Mouse (Mus musculus) adrenal gland, postnatal 10 days (tissue): Measurements from ENCODE around the gene Cox18. TPM values are rescaled to one million over a fixed set of nuclear protein-coding genes. Genes with fewer than 3 reads are reported as not detected.
"Not testable (repeated sequence)": the region's sequence is repeated elsewhere in the genome, so short reads cannot be mapped to it uniquely, and the experiment has no call there.

Experiments used
- DNase-seq: peaks from one replicate; pipeline ENCODE4 v3.0.0; 2021; ENCODE audit warnings: mixed read lengths
- long read RNA-seq, 2 experiments: library from polyadenylated mRNA; stranded (forward); transcript quantifications; one replicate each; pipeline ENCODE4 v2.0.0; 2021
- total RNA-seq, 2 experiments: library from RNA; stranded (reverse); gene quantifications; 2 replicates each; pipeline ENCODE4 v1.2.3; 2021

Gene Cox18
- 10 to 100 TPM; 20.7 to 34.6 TPM for total RNA-seq
- long read RNA-seq, experiment 1, transcript Cox18-201 (6 exons, 1,333 nt), result major isoform, 16 of 50 reads
- long read RNA-seq, experiment 1, transcript Cox18-202 (6 exons, 1,307 nt), result minor isoform, 15 of 50 reads
- long read RNA-seq, experiment 1, partial matches to known transcripts, result 0 of 50 reads
- long read RNA-seq, experiment 1, other reads (novel, unspliced or antisense), result 16 of 50 reads
- long read RNA-seq, experiment 2, transcript Cox18-202 (6 exons, 1,307 nt), result major isoform, 7 of 23 reads
- long read RNA-seq, experiment 2, transcript Cox18-201 (6 exons, 1,333 nt), result major isoform, 7 of 23 reads
- long read RNA-seq, experiment 2, partial matches to known transcripts, result 0 of 23 reads
- long read RNA-seq, experiment 2, other reads (novel, unspliced or antisense), result 9 of 23 reads

DNA sequence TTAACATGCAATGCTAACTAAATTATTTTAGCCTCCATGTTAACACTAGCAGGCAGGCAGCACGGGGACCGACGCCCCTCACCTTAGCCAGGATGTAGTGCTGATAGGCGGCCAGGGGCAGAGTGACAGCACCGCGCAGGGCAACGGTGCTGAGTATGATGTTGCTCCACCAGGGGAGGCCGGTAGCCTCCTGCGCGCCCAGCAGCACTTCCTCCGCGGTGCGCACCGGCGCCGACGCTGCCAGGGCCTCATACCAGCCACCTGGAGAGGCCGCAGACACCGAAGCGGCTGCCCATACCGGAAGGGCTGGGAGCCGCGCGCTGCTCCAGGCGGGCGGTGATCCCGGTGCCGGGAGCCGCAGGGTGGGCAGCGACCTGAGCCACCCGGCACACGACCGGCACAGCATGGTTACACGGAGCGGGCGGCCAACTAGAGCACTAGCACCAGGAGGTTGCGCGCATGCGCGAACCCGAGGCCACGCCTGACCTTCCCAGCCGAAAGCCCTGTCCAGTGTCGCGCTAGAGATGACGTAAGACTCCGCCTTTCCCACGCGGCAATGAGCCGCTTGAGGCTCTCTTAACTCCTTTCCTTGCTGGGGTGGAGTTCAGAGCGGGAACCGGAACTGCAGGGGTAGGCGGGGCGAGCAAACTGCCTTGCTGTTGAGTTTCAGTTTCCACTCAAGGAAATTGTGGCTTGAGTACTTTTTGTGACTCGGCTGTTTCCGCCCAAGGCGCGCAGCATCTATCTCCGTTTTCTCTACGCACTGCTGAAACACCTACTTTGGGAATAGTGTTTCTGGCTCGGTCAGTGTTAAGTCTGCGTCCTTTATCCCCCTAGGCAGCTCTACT is at the start of gene Cox18:
Cox18 (minus strand) TSS at position 468 of the 848 bp plus-strand sequence.
- peak; percentile 99 for DNase-seq

DNA sequence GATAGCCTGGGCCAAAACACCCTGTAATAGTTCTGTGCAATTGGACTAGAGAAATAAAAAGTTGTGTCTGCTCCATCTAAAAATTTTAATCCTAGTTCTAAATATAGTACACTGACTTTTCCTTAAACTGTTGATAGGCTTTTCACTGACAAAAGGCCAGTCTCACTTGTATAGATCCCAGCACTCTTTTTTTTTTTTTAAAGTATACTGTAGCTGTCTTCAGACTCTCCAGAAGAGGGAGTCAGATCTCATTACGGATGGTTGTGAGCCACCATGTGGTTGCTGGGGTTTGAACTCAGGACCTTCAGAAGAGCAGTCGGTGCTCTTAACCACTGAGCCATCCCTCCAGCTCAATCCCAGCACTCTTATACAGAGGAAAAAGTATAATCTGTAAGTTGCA is 38.4 kb upstream of the Cox18 start:
- DNase-seq, result not testable (repeated sequence)

DNA sequence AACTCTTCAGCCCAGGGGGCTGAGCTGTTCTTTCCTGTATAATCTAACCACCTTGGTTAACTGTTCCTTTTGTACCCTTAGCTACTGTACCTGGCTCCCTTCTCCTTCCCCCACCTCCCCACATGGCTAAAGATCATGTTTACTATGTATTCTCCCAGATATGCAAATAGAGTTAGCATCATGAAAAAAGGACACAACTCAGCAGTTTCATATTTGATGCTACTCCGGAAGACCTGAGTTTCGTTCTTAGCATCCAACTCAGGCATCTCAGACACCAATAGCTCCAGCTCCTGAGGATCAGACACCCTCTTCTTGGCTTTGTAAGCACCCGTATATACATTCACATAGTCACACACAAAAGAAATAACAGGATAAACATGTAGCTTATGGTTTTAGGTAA is 33.2 kb upstream of the Cox18 start:
- DNase-seq, result no peak

DNA sequence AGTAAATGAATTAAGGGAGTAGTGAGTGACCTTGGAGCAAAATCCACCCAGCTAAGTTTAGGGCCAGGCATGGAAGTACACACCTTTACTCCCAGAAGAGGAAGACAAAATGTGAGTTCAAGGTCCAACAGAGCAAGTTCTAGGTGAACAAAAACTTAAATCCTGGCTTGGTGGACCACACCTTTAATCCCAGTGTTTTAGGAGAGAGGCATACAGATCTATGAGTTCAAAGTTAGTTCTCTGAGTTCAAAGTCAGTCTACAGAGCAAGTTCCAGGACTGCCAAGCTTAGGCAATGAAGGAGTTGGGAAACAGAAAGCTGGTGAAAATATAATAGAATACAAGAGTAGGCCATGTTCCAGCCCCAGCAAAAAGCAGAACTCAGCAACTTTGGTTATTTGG is 23.7 kb upstream of the Cox18 start:
- DNase-seq, result no peak

DNA sequence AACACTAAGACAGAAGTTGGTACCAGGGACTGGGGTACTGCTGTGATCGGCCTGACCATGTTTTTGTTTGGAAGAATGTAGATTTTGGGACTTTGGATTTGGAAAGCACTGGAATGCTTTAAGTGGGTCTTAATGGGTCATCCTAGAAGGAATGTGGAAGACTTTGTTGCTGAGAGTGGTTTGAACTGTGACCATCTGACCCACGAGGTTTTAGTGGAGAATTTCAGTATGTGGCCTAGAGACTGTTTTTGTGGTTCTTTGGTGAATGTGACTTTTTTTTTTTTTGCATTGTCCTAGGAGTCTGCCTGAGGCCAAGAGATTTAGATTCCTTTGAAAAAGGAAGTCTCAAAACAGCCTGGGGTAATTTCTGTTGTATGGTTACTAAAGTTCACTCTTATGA is 23.2 kb upstream of the Cox18 start:
- no peak for DNase-seq

DNA sequence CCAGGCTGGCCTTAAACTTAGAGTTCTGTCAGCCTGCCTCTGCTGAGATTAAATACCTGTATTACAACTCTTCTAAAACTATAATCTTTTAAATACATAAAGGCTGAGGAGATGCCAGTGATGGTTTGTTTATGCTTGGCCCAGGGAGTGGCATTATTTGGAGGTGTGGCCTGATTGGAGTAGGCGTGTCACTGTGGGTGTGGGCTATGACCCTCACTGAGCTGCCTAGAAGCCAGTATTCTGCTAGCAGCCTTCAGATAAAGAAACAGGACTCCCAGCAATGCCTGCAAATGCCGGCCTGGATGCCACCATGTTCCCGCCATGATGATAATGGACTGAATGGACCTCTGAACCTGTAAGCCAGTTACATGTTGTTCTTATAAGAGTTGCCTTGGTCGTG is 22.8 kb upstream of the Cox18 start:
- no peak for DNase-seq

DNA sequence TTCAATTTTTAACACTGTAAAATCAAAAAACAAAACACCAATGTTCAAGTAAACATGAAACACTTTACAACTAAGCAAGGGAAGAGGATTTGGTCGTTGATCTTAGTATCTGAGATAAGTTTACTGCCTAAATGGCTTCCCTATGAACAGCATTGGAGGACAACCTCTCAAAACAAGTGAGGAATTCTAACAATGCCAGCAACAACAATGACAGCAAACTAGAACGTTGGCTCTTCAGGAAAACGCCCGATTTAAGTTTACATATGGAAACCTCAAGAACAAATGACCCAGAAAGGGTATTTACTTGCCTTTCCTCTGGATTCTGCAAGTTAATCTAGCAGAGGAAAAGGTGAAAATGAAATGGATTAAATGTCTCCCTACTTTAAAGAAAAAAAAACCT is 21.6 kb upstream of the Cox18 start:
- no peak for DNase-seq

DNA sequence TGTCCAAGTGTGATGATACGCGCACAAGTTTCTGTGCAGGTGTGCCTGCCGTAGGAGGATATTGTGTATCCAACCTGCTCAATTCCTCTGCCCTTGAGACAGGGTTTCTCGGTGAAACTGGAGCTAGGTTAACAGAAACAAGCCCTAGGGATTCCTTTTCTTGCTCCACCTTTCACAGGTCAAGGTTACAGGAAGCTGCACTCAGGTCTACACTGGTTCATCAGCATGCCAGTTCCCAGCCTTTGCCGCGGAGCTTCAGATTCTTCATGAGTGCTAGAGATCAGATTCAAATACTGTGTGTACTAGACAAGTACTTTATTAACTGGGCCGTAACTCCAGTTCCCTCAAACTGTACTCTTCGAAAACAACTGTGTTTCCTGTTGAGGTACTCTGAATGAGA is 11.4 kb upstream of the Cox18 start:
- DNase-seq, result no peak

DNA sequence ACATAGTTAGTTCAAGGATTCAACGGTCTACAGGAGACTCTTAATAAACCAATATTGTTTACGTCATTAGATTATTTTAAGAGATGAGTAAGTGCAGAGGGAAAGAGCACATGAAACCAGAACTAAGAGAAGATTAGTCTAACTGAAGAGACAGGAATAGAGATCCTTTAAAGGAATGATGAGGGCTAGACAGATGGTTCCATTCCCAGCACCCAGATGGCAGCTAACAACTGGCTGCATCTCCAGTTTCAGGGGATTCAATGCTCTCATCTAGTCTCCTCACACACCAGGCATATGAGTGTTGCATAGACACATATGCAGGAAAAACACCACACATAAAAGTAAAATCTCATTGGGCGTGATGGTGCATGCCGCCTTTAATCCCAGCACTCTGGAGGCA is 9.5 kb upstream of the Cox18 start:
- no peak for DNase-seq

DNA sequence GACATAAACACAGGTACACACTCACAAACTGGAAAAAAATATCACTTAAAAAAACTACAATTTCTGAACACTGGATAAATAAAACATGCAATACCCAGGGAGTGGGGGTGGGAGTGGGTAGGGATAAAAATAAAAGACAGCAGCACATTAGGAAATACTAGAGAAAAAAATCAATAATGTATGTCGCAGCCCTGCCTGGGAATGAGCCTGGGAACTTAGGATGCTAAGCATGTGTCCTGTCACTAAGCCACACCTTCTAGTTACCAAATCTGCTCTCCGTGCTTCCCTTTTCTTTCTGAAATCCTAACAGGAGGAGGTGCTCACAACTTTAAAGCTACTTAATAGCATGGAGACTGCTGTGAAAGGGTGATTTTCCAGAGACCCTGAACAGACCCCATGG is 6.0 kb upstream of the Cox18 start:
- no peak for DNase-seq

DNA sequence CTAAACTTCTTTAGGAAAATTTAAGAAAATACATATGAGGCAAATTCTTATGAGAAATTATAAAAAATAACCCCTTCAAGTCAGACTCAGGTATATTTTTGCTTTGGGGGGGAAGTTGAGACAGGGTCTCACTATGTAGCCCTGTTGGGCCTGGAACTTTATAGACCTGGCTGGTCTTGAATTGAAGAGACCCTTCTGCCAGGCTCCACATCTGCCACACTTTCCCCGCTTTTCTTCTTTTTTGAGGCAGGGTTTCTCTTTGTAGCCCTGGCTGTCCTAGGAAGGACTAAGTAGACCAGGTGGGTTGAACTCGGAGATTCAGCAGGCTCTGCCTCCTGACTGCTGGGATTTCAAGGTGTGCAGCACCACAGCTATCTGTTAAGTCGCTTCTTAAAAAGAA is 2.9 kb upstream of the Cox18 start:
- DNase-seq, result no peak

DNA sequence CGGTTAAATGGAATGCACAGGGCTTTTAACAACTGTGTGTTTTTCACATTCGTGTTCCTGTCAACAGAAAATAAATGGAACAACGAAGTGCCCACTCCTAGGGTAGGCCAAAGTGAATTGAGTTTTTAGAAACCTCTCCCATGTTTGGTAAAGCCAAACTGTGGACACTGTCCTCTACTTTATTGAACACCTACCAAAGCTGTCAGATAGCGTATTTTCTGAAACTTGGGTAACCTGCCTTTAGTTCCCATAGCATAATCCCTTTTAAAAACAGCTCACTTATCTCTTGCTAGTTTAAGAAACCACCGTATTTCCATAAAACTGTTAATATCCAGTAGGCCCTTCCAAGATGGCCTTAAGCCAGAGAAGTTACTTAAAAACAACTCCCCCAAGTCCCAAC is 929 bp upstream of the Cox18 start:
- DNase-seq, result no peak

DNA sequence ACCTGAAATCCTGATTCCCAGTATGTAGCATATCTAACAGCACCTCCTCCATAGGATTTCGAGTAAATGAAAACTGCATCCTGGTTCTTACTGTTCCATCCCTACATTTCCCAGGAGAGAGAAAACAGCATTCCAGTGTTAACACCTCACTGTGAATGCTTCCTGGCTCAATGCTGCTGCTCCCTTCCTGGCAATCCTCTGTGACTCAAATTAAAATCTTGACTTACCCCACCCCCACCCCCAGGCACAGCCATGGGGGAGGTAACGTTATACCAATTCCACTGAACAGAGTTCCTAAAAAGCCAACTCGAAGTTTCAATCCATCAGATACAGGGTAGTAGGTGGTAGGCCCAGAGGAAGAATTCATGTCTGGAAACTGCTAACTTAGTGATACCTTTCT is 864 bp downstream of the Cox18 start:
- DNase-seq, result no peak

DNA sequence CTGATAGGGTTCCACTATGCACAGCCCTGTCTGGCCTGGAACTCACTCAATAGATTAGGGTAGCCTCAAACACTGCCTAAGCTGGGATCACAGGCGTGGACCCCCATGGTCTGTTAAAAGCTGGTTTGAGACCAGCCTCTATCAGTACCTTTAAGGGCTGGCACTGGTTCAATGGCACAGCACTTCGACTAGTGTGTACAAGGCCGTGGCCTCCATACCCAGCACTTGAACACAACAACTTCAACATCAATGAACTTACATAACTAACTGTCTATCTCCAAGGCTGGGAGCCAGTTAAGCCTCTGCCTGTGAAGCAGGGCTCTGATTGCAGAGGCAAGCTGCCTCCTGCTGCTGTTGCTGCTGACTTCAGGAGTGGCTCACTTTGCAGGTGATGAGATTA is 6.0 kb downstream of the Cox18 start:
- peak; percentile 67 for DNase-seq

DNA sequence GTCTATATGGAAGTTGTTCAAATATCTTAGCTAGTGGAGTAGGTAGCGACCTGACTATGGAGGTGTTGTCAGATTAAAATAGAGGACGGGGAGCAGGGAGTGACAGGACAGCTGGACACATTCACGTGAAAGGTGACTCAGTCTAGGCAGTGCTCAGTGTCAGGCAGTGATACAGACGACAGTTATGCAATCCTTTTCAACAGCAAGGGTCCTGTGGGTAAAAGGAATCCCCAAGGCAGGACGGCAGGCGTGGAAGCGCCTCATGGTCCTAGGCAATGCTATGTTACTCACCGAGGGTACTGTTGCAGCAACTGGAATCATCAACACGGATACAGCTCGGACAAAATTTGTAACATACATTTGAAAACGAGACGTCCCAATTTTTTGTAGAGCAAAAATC is 6.6 kb downstream of the Cox18 start:
- no peak for DNase-seq

DNA sequence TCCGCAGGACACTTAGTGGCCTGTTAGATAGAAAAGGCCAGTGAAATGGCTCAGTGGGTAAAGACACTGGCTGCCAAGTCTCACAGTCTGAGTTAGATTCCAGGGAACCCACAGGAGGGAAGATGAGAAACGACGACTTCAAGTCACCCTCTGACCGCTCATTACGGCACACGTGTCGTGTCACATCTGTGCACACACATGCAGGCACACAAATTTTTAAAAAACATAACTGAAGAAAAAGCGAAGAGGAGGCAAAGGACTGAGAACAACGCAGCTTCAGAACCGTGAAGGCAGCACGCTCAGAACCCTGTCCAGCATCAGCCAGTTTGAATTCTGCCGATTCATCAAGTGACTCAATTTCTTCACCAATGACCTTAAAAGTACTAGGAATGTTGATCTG is 10.4 kb downstream of the Cox18 start:
- no peak for DNase-seq

DNA sequence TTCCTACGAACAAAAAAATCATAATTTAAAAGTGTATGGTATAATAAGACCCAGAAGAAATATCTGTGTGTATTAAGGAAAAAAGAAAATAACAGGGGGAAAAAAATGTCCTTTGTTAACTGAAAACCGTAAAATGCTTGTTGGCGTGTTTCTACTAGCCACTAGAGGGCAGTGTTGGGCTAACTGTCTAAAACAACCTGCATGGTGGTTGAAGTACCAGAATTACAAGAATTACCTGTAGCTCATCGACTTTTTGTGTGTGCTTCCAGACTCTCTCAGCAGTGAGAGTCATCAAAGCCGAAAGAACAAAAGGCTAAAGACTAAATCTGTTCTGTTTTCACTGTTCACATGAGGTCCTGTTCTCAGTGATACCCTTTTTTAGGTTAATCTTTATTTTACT is 20.6 kb downstream of the Cox18 start:
- peak; percentile 61 for DNase-seq

DNA sequence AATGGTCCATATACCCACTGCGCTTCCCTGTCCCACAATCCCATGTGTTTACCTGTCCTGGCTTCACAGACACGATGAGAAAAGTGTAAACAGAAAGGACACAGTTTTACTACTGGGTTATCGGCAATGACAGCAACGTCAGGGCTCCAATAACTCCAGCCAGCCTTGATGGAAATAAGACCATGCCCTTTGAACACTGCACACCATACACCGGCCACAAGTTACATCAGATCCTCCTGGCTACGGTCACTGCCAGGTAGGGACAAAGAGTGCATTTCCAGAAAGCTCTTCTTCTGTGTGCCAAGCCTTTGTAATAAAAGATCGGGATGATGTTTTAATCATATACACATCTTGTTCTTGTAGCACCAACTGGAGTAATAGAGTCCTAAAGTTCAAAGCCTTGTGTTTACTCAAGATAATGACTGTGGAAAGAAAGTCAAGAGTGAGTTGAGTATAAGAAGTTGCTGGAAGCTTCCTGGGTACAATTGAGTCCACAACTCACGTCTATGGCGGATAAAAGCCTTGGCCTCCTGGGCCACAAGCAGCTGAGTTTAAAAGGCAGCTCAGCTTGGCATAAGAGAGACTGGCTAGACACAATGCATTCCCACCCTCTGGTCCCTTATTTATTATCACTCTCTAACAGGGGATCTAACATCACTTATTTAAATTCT is 21.2 kb downstream of the Cox18 start:
- DNase-seq, result no peak

DNA sequence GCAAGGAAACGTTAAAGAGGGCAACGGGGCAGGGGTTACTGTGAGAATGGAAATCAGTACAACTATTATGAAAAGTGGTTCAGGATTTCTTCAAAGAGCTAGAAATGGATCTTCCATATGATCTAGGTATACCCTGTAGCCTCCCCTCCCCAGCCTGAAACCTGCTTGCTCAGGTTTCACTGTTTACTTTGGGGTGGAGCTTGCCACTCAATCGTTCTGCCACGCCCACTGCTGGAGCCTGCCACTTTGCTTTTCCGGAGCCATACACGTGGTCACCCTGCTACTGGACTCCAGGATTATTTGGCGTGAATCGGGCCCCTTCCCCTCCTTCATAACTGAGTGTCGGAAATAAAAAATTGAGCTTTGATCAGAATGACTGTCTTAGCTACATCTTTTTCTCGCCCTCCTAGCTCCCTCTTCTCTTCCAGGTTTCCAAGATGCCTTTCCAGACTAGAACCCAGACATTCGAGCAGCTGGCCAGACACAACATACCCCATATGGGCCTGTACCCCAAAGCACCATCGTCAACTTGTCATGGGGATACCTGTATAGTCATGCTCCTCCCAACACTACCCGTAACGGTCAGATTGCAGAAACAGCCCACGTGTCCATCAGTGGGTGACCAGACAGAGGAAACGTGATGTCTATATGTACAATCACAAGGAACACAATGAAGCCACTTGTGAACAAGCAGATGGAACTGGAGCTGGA is 23.7 kb downstream of the Cox18 start:
- DNase-seq, result no peak

DNA sequence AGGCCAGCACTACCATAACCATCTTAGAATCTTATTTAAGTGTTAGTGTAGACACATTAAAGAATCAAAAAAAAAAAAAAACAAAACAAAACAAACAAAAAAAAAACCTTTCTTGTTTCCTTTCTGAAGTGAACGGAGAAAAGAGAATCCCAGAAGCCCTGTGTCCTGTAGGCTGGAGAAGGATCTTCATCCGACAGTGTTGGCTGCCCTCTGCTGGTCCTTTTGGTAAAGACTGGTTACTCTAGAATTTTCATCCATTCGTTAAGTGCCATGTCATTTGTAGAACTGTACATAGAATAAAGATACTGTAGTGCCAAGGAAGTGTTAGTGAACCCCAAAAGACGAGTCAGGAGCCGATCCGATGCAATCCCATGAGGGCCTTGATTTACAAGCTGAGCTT is 29.0 kb downstream of the Cox18 start:
- DNase-seq, result peak; percentile 79

DNA sequence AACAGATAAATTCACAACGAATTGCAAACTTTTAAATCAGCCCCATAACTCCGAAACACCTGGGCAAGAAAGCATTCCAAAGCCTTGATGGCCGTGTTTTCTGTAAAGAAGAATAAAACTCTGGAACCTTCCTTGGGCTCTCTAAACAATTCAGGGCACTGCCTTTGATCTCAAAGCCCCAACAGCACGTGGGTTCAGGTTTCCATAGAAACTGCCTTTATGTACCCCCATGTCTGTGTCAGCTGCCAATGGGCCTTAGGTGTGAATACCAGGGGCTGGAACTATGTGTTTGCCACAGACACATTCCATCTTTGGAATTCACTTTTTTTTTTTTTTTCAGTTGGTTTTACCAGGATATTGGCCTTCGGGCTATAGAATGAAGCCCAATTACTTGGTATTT is 41.0 kb downstream of the Cox18 start:
- no peak for DNase-seq

DNA sequence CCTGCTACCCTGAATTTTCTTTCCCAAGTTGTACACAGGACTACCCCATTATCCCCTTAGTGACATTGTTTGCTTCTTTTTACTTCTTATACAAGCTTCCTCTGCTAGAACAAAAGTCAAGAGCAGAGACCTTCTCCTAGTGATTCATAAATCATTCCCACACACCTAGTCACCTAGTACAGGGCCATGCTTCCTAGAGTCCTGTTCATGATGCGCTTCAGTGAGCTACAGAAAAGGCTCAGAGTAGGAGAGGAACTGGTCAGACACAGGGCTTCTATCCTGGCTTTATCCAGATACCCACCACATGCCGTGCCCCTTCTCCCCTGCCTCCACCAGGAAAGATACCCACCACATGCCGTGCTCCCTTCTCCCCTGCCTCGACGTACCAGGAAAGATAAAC is 44.7 kb downstream of the Cox18 start:
- DNase-seq, result no peak

DNA sequence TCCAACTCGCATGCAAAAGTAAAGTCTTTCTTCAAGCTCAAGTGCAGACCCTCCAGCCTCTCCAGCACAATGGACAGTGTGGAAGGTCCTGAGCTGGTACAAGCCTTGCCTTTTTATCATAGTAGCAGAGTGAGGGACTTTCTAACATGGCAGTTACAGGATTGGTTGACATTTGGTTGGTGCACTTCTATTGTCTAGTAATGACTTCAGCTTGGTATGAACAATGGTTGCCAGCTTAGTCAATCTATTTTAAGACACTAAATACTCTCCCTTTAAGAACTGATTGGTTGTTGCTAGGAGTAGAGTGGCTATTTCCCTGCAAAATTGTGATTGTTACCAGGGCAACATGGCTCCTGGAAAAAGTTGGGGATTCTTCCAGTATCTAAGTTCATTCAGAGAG is 45.7 kb downstream of the Cox18 start:
- DNase-seq, result no peak
